Mouse (Mus musculus) layer of hippocampus, adult 2 months (tissue): ENCODE data around the gene Gm21970. TPM values are rescaled to one million over a fixed set of nuclear protein-coding genes. Genes with fewer than 3 reads are reported as not detected.
A peak's percentile ranks its signal among the peaks of the same experiment; 100 is the strongest.

Experiments
- DNase-seq, 2 experiments: peaks; one replicate each; pipeline ENCODE4 v3.0.0; 2022; ENCODE audit warnings: low spot score in 2 of 2
- H3K27ac ChIP-seq: fragments of 200-600 bp; 2 replicates; pipeline ENCODE4 v1.8.1; 2022
- H3K4me3 ChIP-seq: fragments of 200-600 bp; 2 replicates; pipeline ENCODE4 v1.8.1; 2022; ENCODE audit warnings: mild to moderate bottlenecking
- CTCF ChIP-seq: fragments of 200-600 bp; conservative IDR thresholded peaks from 2 replicates; pipeline ENCODE4 v1.8.1; 2022; ENCODE audit warnings: antibody characterized with exemption, mild to moderate bottlenecking, moderate library complexity
- total RNA-seq, 2 experiments: library from RNA; stranded (reverse); gene quantifications; 2 replicates each; pipeline ENCODE4 v1.2.3; 2021

Gm21970 gene
- total RNA-seq, 2 experiments from 2014 or later: not detected

DNA sequence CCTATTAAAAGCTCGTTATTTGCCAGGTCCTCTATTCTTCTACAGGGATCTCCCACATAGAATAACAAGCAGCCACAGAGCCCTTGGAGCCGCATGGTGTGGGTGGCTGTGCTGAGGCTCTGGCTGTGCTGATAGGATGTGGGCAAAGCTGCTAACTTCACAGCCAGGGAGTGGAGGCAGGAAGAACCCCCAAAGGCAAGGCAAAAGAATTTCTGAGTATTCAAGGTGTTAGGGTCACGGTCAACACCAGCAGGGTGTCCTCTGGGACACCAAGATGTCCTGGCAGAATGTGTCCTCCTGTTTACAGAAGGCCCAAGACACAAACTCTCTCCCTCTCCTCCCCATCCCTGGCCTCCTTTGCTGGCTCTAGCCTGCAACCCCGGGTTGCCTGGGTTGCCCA lies 50.9 kb downstream of the Gm21970 start:
- Histone ChIP-seq H3K27ac (peak overlapping the region; percentile 5; the same call in 1 of the 2 replicates), H3K4me3 (no peak overlapping the region)
- TF ChIP-seq CTCF: no peak
- no peak for DNase-seq

DNA sequence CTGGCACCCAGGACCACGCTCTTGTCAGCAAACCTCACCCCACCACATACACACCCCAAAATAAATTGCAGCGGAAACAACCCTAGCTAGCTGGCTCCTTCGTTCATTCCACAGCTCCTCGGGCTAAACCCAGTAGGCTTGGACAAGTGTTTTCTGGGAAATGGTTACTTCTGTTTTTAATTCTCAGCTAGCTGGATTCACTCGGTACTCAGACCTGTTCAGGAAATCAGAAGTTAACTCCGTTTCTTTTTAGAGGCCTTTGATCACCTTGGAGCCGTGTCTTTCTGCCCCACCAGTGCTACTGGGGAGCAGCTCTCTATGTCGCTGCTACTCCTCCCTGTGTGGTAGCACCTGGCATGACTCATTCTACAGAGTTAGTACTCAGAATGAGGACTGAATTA lies 51.7 kb downstream of the Gm21970 start:
- no peak for TF ChIP-seq CTCF
- H3K27ac ChIP-seq: 0 out of 2 replicates have a peak overlapping the region, but pooled peaks have one; percentile 5
- no peak for DNase-seq
- no peak overlapping the region for H3K4me3 ChIP-seq

DNA sequence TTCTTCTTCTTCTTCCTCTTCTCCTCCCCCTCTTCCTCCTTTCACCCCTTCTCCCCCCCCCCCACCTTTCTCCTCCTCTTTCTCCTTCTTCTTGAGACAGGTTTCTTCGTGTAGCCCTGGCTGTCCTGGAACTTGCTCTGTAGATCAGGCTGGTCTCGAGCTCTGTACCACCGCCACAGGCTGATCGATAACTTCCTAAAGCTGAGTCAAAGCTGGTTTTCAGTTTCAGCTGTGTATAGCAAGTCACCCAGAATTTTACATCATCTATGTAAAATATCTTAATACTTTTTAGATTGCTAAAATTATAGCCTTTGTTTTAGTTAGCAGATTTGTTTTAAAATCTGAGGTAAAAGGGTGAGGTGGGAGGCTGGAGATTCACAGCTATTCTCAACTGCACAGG lies 53.3 kb downstream of the Gm21970 start:
- Histone ChIP-seq H3K4me3 (no peak overlapping the region), H3K27ac (no peak overlapping the region)
- TF ChIP-seq CTCF: no peak
- DNase-seq: no peak

DNA sequence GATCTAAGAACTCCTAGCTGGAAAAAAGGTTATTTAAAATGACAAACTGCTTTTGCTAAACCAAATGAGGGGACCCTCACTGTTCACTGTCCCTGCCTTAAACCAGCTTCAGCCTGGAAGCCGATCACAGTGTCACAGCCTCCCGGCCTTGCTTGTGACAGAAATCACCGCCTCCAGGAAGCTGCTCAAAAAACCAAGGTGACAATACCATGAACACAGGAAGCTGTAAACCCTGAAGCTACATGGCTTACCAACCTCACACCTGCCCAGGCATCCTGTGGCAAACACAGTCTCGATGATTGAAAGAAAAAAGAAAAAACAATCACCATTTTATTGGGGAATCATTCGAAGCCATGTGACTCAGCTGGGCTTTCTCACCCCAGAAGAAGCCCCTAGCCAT lies 54.0 kb downstream of the Gm21970 start:
- no peak for TF ChIP-seq CTCF
- DNase-seq: no peak
- Histone ChIP-seq H3K27ac (no peak overlapping the region), H3K4me3 (no peak overlapping the region)

DNA sequence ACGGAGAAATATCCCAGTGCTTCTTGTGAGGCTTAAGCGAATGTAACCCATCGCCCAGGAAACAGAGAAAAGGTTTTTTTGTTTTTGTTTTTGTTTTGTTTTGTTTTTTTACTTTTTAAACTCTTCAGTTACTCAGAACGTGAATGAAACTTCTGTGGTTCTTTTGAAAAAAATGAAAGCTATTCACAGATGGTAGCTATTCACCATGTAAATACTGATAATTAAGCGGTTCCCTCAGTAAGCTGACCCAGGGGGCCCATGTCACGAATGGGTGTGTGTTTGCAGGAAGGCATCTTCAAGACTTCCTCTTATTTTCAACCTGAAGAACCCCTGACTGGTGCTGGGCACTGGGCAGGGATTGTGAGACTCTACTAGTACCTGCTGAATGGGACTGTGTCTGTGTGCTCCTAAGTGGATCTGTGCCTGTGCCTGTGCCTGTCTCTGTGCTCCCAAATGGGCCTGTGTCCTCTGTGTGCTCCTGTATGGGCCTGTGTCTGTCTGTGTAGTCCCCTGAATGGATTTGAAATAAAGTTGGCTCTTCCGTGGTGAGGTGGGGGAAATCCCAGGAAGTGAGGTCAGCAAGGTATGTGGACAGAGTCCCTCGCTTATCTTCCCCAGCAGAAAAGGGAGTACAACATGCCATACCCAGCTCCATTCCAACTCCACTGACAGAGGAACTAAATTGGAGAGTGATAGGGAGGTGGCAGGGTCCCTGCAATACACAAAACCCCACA lies 55.4 kb downstream of the Gm21970 start:
- H3K27ac ChIP-seq: no peak overlapping the region
- H3K4me3 ChIP-seq: no peak overlapping the region

DNA sequence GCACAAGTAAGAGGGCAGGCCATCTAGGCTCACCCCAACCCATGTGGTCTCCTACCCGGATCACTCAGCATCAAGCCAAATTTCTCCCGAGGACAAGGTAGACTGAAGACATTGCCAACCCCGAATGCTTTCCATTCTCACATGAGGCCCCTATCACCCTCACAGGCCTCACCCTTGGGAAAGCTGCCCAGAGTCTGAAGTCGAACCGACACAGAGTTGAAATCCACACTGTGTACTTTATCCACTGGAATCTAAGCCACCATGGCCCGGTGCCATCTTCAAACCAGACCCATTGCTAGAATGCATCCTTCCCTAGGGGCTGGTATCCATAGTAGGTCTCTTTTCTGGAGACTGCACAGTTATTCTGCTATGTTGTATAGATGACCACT lies 56.0 kb downstream of the Gm21970 start:
- Histone ChIP-seq H3K4me3 (no peak overlapping the region), H3K27ac (no peak overlapping the region)
- TF ChIP-seq CTCF: no peak
- DNase-seq: no peak

More for the DNA sequence above, 55.4 kb downstream of the Gm21970 start:
- no peak for TF ChIP-seq CTCF
- DNase-seq: no peak

DNA sequence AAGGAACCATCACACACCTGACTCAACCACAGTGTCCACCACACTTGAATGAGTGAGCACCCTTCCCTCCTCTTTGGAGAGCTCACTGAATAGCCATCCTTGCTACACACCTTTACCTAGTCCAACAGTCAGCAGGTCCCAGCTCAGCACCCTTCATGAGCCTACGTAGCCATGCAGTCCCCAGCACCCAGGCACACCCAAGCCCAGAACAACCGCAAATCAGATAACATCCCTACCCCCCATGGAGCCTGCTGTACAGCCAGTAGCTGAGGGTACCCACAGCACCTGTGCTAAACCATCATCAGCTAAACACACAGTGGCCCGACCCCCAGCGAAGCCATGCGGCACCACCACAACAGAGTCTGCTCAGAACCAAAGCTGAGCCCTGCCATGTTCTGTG lies 56.6 kb downstream of the Gm21970 start:
- no peak for TF ChIP-seq CTCF
- Histone ChIP-seq H3K27ac (no peak overlapping the region), H3K4me3 (no peak overlapping the region)
- no peak for DNase-seq

DNA sequence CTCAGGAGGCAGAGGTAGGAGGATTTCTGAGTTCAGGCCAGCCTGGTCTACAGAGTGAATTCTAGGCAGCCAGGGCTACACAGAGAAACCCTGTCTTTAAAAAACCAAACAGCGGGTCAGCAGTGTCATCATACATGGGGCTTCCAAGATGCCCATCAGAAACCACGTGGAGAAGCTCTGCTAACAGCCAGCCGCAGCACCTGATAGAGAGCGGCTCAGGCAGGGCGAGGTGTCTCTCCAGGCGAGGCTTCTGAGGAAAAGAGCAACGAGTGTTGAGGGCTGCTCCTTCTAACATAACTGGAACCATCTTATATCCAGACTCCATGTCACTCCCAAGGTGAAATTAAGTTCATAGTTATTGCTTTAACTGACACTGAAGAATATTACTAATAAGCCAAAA lies 57.4 kb downstream of the Gm21970 start:
- DNase-seq: no peak
- H3K27ac ChIP-seq: no peak overlapping the region
- TF ChIP-seq CTCF: no peak
- H3K4me3 ChIP-seq: no peak overlapping the region

DNA sequence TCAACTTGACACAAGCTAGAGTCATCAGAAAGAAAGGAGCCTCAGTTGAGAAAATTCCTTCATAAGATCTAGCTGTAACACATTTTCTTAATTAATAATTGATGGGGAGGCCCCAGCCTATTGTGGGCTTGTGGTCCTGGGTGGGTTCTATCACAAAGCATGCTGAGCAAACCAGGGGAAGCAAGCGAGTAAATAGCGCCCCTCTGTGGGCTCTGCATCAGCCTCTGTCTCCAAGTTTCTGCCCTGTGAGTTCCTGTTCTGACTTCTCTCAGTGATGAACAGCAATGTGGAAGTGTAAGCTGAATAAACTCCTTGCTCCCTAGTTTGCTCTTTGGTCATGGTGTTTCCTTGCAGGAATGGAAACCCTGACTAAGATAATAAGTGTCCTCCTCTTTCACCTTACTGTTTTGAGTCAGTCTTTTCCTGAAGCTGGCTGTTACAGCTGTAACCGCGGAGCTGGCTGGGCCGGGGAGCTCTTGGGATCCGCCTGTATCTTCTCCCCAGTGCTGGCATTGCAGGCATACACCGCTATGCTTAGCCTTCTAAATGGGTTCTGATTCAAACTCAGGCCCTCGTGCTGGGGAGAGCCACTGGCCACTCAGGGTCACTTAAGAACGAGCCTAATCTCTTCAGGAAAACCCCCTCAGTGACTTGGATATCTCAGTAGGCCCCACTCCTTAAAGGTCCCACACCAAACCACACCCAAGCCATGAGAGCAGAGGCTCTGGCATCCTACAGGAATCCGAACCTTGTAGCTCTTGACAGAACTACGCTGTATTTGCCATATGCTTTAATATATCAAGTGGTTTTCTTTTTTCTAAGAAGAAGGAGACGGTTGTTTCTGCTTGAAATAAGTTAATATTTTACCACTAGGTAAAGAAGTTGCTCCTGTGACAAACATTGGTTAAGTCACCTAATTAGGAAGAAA lies 58.9 kb downstream of the Gm21970 start:
- Histone ChIP-seq H3K27ac (no peak overlapping the region), H3K4me3 (no peak overlapping the region)
- TF ChIP-seq CTCF: peak; percentile 18; the same call in 1 of the 2 replicates
- DNase-seq: no peak

DNA sequence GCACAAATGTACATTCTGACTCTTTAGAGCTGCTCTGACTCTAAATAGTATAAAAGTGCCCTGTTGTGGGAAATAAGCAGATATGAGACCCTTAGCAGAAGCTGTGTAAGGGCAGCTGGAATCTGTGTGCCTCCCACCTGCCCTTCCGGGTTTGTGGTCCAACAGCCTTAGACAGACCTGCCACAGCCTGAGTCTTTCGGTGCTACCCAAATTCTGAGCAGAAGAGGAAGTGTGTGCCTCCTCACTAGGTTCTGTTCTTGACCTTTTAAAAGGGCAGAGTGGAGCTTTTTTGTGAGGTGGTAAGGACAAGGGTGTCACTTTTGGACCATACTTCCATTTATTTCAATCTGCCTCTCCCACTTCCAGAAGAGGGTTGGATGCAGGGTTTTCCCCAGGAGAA lies 60.4 kb downstream of the Gm21970 start:
- H3K4me3 ChIP-seq: no peak overlapping the region
- no peak for DNase-seq
- peak overlapping the region; percentile 48 for H3K27ac ChIP-seq
- TF ChIP-seq CTCF: no peak

DNA sequence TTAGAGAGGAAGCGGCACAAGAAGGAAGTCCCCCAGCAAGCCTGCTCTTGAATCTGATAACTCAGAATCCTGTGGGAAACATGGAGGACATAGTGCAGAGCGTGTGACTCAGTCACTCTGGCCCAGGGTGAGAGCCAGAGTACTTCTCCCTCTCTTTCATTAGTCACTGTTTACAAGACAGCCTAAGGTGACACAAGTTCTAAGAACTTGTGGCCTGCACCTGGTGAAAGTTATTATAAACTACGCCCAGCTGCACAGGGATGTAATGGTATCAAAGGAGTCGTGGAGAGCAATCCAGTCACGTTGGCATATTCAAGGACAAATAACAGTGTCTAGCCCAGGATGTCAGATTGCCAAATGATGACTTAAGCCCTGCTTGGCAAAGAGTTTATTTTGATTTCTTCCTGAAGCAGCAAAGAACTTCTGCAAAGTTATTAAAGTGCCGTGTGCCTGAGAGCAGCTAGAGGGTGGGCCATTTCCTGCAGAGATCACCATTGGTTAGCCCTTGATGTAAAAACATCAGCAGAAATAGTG lies 60.9 kb downstream of the Gm21970 start:
- no peak overlapping the region for H3K4me3 ChIP-seq
- DNase-seq: no peak
- TF ChIP-seq CTCF: peak; percentile 35
- H3K27ac ChIP-seq: peak overlapping the region; percentile 48

DNA sequence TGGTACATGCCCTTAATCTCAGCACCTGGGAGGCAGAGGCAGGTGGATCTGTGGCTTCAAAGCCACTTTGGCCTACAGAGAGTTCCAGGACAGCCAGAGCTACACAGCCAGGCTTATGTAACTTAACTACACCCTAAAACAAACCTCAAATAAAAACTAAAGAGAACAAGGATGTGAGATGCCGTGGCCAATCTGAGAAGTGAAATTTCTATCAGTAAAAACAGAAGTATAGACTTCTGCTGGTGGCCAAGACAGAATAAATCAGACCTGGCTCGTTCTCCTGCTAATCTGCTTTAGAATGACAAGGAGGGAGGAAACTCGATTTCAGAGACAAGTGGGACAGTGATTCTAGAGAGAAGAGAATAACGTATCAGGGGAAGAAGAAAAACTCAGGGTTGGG lies 64.3 kb downstream of the Gm21970 start:
- TF ChIP-seq CTCF: no peak
- no peak overlapping the region for H3K4me3 ChIP-seq
- no peak for DNase-seq
- no peak overlapping the region for H3K27ac ChIP-seq

DNA sequence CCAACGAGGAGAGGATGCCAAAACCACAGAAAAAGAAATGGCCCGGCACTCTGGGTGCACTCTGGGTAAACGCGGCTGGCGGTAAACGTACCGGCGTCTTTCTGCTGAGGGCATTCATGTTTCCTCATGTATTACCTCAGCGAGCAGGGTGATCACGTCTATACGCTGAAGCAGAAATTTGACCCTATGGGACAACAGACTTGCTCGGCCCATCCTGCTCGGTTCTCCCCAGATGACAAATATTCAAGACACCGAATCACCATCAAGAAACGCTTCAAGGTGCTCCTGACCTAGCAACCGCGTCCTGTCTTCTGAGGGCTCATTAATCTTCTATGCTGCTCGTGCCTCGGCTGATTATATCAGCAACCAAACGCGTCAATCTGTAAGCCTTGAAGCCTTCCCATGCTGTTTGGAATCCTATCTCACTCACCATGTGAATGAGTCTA lies 66.8 kb downstream of the Gm21970 start:
- TF ChIP-seq CTCF: no peak
- Histone ChIP-seq H3K4me3 (no peak overlapping the region), H3K27ac (no peak overlapping the region)
- no peak for DNase-seq
